Mouse (Mus musculus) cortical plate, adult 2 months (tissue): ENCODE results near the gene Oog3. TPM values are rescaled to one million over a fixed set of nuclear protein-coding genes. Genes with fewer than 3 reads are reported as not detected.

ENCODE experiments used
- H3K27ac ChIP-seq: fragments of 200-500 bp; 2 replicates; pipeline ENCODE4 v1.5.1; 2012; ENCODE audit warnings: low read length, control low read depth, inconsistent platforms; ENCODE audit not compliant: insufficient read depth
- H3K4me1 ChIP-seq: fragments of 200-500 bp; 2 replicates; pipeline ENCODE4 v1.6.1; 2011; ENCODE audit warnings: low read length; ENCODE audit not compliant: control insufficient read depth, insufficient read depth
- H3K4me3 ChIP-seq: fragments of 200-500 bp; 2 replicates; pipeline ENCODE4 v1.5.1; 2011; ENCODE audit warnings: mild to moderate bottlenecking, low read length, control low read depth; ENCODE audit not compliant: insufficient read depth
- CTCF ChIP-seq: fragments of 200-500 bp; IDR thresholded peaks from 2 replicates; pipeline ENCODE4 v1.5.1; 2011; ENCODE audit warnings: mild to moderate bottlenecking, control low read depth, low read length; ENCODE audit not compliant: insufficient read depth; ENCODE audit errors: extremely low read depth
- POLR2A ChIP-seq: fragments of 200-500 bp; IDR thresholded peaks from 2 replicates; pipeline ENCODE4 v1.6.1; 2011; ENCODE audit warnings: mild to moderate bottlenecking, low read length, control low read depth; ENCODE audit not compliant: insufficient read depth; ENCODE audit errors: extremely low read depth
- polyA plus RNA-seq: library from polyadenylated mRNA; depleted of rRNA; stranded (reverse); fragments of >200 nt; gene quantifications from 2 replicates; pipeline ENCODE4 v1.2.3, GENCODE M21; 2012; rRNA removed

The Oog3 gene
- polyA plus RNA-seq, result not detected in 2 replicates

DNA sequence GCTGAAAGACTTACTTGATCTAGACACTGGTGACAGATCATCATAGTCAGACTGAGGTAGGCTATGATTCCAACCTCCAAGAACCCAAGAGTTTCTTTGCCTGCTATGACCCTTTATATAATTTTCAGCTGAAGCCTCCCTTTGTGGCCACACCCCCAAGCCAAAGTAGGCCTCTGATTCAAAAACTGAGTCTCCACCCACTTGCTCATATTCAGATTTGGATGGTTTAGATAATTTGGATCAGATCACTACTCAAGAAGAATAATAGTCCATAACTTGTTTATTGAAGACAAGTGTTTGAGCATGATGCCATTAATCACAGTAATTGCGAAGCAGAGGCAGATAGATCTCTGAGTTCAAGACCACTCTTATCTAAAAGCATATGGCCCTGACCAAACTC is at the start of gene Oog3:
TSS of gene Oog3 (minus strand) at position 101 of the 400 bp plus-strand sequence.
- Histone ChIP-seq H3K4me1 (no peaks in the 10 kb centered on the region), H3K27ac (no peak within 1 kb of the TSS), H3K4me3 (no peak within 1 kb of the TSS)
- TF ChIP-seq CTCF (no peak), POLR2A (no peak)

DNA sequence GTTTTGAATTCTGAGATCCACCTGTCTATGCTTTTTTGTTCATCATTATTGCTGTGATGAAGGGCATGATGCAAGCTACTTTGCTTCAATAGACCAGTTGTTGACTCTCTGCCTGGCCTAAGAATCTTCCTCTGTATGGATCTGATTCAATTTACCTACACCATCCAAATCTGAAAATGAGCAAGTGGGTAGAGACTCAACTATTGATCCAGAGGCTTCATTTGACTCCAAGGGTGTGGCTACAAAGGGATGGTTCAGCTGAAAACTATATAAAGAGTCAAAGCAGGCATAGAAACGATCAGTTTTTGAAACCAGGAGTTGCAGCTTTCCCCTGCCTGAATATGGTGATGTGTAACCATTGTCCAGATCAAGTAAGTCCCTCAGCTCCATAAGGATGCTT is 28.0 kb upstream of the Oog3 start, which contains the start of gene Oog2:
TSS of gene Oog2 (plus strand) at position 301 of the 400 bp plus-strand sequence.
- Histone ChIP-seq H3K4me1 (no peaks in the 10 kb centered on the region), H3K4me3 (no peak within 1 kb of the TSS)
- TF ChIP-seq POLR2A (no peak), CTCF (no peak)

More for the DNA sequence above, 28.0 kb upstream of the Oog3 start, which contains the start of gene Oog2:
- H3K27ac ChIP-seq, result no peak within 1 kb of the TSS

Other genes with a start within 250 kb of the Oog3 start
- gene Pramef25, start 211.6 kb downstream of the Oog3 start, polyA plus RNA-seq, result not detected in 2 replicates
- not detected in 2 replicates for gene Gm13101, start 195.7 kb downstream of the Oog3 start, polyA plus RNA-seq
- not detected in 2 replicates for gene Pramef17, start 168.3 kb downstream of the Oog3 start, polyA plus RNA-seq
- gene Pramel4, start 103.5 kb downstream of the Oog3 start, polyA plus RNA-seq, result not detected in 2 replicates
- gene Gm13102, start 56.2 kb downstream of the Oog3 start, polyA plus RNA-seq, result not detected in 2 replicates
- gene Oog2, start 28.1 kb upstream of the Oog3 start, polyA plus RNA-seq, result not detected in 2 replicates
- not detected in 2 replicates for gene C87977, start 50.7 kb upstream of the Oog3 start, polyA plus RNA-seq
- gene Pramel5, start 117.8 kb upstream of the Oog3 start, polyA plus RNA-seq, result not detected in 2 replicates
- gene Gm13128, start 167.6 kb upstream of the Oog3 start, polyA plus RNA-seq, result not detected in 2 replicates
- not detected in 2 replicates for gene Gm13119, start 195.3 kb upstream of the Oog3 start, polyA plus RNA-seq
- not detected in 2 replicates for gene Pramef20, start 215.3 kb upstream of the Oog3 start, polyA plus RNA-seq
- not detected in 2 replicates for gene Pramef12, start 245.8 kb upstream of the Oog3 start, polyA plus RNA-seq